Mouse (Mus musculus): ENCODE measurements at regions not wholly inside any gene's neighbourhood (a gene's known extent, or its start where the extent isn't known, plus 50 kb on each side); places are given as distances from the start of the nearest gene placed in this dataset.

DNA sequence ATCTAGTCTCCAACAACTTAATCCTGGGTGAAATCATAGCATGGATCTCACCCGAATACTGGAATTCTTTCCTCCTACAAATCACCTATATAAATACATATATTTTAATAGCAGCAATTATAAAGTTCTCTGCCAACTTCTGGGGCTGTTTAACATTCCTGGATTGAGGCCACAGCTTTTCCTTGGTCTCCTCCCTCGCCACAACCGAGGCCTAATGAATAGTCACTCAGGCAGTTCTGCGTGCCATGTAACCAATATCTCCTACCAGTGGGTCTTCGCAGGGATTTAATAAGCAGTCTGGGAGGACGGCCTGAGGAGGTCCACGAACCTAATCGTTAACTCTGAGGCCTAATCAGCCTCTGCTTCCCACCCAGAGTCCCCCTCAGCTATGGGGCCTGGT, 56.9 kb upstream of the Trabd2b start:
- intact Hi-C loops (cut with DNase I), result loop anchor here (10.0 kb wide), 1 partner anchor 95 kb away; no protein-coding TSS in a partner anchor
- no peak for DNase-seq (ENCODE audit: low spot score in 2 of 2)

DNA sequence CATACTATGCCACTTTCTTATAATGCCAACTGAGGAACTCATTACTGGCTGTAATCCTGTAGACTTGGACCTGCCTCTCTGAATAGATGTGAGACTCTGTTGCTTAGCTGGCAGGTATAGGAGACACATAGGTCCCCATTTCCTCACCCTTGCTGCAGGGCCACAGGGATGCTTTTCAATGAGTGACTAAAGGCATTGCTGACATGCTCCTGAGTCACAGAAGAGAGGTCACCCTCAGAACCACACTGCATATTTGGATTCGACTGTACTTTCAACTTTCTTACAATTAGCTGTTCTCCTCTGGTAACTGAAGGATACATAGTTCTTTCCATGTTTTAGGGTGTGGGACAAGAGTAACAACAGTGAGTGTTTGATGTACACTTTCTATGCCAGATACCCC, 55.2 kb upstream of the Trabd2b start:
- intact Hi-C loops (cut with DNase I), result no loop called here
- no peak for DNase-seq (ENCODE audit: low spot score in 2 of 2)

DNA sequence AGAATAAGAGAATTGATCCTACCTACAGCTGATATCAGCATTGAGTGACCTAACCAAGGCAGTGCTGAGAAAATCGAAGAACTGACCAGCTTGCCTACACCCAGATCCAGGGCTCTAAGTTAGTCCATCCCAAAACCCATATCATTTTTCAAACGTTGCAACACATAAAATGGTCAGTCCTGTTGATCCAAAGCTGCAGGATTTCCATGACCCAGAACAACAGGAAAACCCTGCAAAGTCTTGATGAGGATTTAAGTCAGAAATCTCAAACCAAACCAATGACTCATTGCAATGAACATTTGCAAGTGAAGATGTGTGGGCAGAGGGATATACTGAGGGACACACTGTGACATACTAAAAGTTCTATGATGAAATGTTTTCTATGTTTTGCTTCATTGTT, 53.5 kb upstream of the Trabd2b start:
- no peak for DNase-seq (ENCODE audit: low spot score in 2 of 2)
- intact Hi-C loops (cut with DNase I), result no loop called here
